In the genomic region with DNA sequence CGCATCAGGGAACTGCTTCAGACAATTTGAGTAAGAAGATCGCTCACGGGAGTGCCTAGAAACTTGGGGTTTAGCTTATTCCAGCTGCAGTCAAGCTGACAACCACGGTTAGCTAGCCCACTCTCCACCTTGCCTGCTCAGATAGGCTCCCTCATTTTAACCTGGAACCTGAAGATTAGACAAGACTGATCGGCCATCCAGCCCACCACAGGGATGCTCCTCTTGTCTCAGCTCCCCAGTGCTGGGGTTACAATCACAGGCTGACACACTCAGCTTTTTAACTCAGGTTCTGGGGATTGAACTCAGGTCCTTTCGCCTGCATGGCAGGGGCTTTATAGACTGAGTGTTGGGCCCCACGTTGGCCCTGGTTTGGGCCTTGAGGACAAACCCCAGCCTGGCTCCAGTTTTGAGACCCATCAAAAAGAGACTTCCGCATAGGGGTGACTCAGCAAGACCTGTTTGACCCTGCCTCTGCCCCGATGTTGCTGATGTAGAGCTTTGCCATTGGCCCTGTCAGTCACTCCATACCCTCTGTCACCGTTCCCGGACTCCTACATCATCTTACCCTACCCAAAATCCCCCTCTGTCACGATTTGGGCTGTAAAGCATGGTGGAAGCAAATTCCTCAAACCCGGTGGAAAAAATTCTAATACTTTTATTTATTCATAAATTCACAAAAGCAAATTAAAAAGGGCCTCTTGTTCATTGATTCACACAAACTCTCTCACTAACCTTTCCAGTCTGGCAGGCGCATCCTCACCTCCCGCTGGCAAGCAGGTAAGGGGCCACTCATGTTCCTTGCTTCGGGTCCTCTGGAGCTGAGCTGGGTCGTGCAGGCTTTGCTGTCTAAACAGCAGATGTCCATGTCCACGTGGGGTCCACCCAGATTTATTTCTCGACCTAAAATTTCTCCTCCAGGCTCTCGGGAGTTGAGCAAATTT, we compare ENCODE assay signal across 28 mouse cellular contexts.
A peak's percentile ranks its signal among the peaks of the same experiment; 100 is the strongest.
DNase-seq lines count a peak whose midpoint lies in the region; ATAC-seq and TF ChIP-seq lines count a peak whose summit lies in the region.
"Had no signal": no experiment of that assay in that cellular context is flagged by ENCODE, and none has a peak within 500 bp of the region (broad histone marks: within the 10 kb centered on the region; RNA-seq: fewer than 3 reads in every experiment).

No protein-coding gene starts in this region.

- no peaks in the 10 kb centered on the region for H3K9me3 ChIP-seq in ES-E14 (ENCODE audit: control insufficient read depth, insufficient read depth, low read depth, low read length)
- no peaks in the 10 kb centered on the region for H3K9me3 ChIP-seq in liver, embryonic 11.5 days (ENCODE audit: control insufficient read depth, low read length)
- no peaks in the 10 kb centered on the region for H3K9me3 ChIP-seq in liver, embryonic 16.5 days (replicated peaks; ENCODE audit: control insufficient read depth, low read length)
- H3K9me3 ChIP-seq: forebrain, embryonic 13.5 days; hindbrain, embryonic 10.5 days; hindbrain, embryonic 15.5 days; limb, embryonic 10.5 days; limb, embryonic 15.5 days; lung, embryonic 15.5 days; neural tube, embryonic 12.5 days had no signal

- 67% methylated on average over 20 of the region's 20 CpGs for WGBS in liver, embryonic 11.5 days
- 50% methylated on average over 20 of the region's 20 CpGs for WGBS in liver, embryonic 16.5 days (ENCODE audit: insufficient replicate concordance)

- H3K4me3 ChIP-seq in ES-E14 (ENCODE audit: insufficient read depth in 1 of 2, low read depth in 1 of 2, low read length in 2 of 2, poor library complexity in 1 of 2, severe bottlenecking in 1 of 2): no peak overlapping the region
- H3K4me3 ChIP-seq in liver, embryonic 11.5 days (ENCODE audit: low read depth, low read length): no peak overlapping the region
- H3K4me3 ChIP-seq in liver, embryonic 16.5 days (ENCODE audit: low read depth, low read length): peak overlapping the region; percentile 32
- H3K4me3 ChIP-seq: forebrain, embryonic 13.5 days; hindbrain, embryonic 10.5 days; hindbrain, embryonic 15.5 days; limb, embryonic 10.5 days; limb, embryonic 15.5 days; lung, embryonic 15.5 days; neural tube, embryonic 12.5 days had no signal

- no peak for DNase-seq in ES-E14 (ENCODE audit: low read depth, low spot score)
- DNase-seq in c-Kit-positive CD71-positive TER-119-negative erythroid progenitor cells, embryonic 14.5 days (ENCODE audit: low read depth): peak; percentile 23
- no peak for DNase-seq in liver, embryonic 11.5 days (ENCODE audit: low spot score)
- no peak for DNase-seq in spleen, postnatal 14 days (ENCODE audit: low spot score in 2 of 2)
- DNase-seq in thymus, postnatal 10 days (ENCODE audit: low spot score in 2 of 2): no peak
- no peak for DNase-seq in MN1 (ENCODE audit: low spot score)
- no peak for DNase-seq in layer of hippocampus, postnatal 14 days (ENCODE audit: low spot score in 2 of 2)
- DNase-seq: adrenal gland, adult 2 months; adrenal gland, postnatal 36 days; cerebellum, adult 8-10 months; cerebellum, postnatal 25 days; gastrocnemius, postnatal 10 days; heart, postnatal 14 days; kidney, adult 11 months; kidney, postnatal 4 days; layer of hippocampus, postnatal 36 days; thymus, postnatal 14 days had no signal

- H3K4me1 ChIP-seq in ES-E14 (ENCODE audit: control insufficient read depth in 2 of 2, insufficient read depth in 2 of 2, low read length in 2 of 2, poor library complexity in 1 of 2): no peaks in the 10 kb centered on the region
- H3K4me1 ChIP-seq in liver, embryonic 11.5 days (replicated peaks; ENCODE audit: control insufficient read depth, insufficient read depth, low read length): no peaks in the 10 kb centered on the region
- H3K4me1 ChIP-seq in liver, embryonic 16.5 days (ENCODE audit: control insufficient read depth, low read depth, low read length): peaks cover 5% of the 10 kb centered on the region
- H3K4me1 ChIP-seq: forebrain, embryonic 13.5 days; hindbrain, embryonic 15.5 days; limb, embryonic 10.5 days; limb, embryonic 15.5 days; lung, embryonic 15.5 days; neural tube, embryonic 12.5 days had no signal

- in situ Hi-C loops in ES-E14 (cut with MboI; ENCODE audit: low sequenced_read_pairs in 2 of 2, unreplicated experiment in 2 of 2): no loop called here

- no peaks in the 10 kb centered on the region for H3K36me3 ChIP-seq in ES-E14 (ENCODE audit: control insufficient read depth, insufficient read depth, low read length, poor library complexity, severe bottlenecking)
- no peaks in the 10 kb centered on the region for H3K36me3 ChIP-seq in liver, embryonic 11.5 days (ENCODE audit: control insufficient read depth, insufficient read depth, low read length)
- no peaks in the 10 kb centered on the region for H3K36me3 ChIP-seq in liver, embryonic 16.5 days (ENCODE audit: control insufficient read depth, insufficient read depth)
- H3K36me3 ChIP-seq: hindbrain, embryonic 10.5 days; hindbrain, embryonic 15.5 days; limb, embryonic 10.5 days; limb, embryonic 15.5 days; lung, embryonic 15.5 days; neural tube, embryonic 12.5 days had no signal

- ATAC-seq in liver, embryonic 11.5 days (replicated peaks; ENCODE audit: low FRiP score): peak; percentile 66
- ATAC-seq in liver, embryonic 16.5 days (ENCODE audit: low read depth): peak; percentile 60
- ATAC-seq: activated CD4-positive, CD25-positive, alpha-beta regulatory T cell, adult 4 months; forebrain, embryonic 13.5 days; inflammation-experienced regulatory T-cells, adult 6 months; midbrain, embryonic 16.5 days had no signal

- H3K27ac ChIP-seq in ES-E14 (ENCODE audit: insufficient read depth, low read depth, low read length, poor library complexity, severe bottlenecking): no peak overlapping the region
- H3K27ac ChIP-seq in liver, embryonic 11.5 days (ENCODE audit: low read depth, low read length): no peak overlapping the region; the same call in 1 of the 2 replicates
- H3K27ac ChIP-seq in liver, embryonic 16.5 days (ENCODE audit: low read length): peak overlapping the region; percentile 79
- H3K27ac ChIP-seq: forebrain, embryonic 13.5 days; hindbrain, embryonic 10.5 days; hindbrain, embryonic 15.5 days; limb, embryonic 10.5 days; limb, embryonic 15.5 days; lung, embryonic 15.5 days; neural tube, embryonic 12.5 days had no signal

- peak overlapping the region; percentile 22; the same call in 1 of the 2 replicates for H3K4me2 ChIP-seq in liver, embryonic 11.5 days
- H3K4me2 ChIP-seq in liver, embryonic 16.5 days (ENCODE audit: low read depth, low read length): peak overlapping the region; percentile 38
- H3K4me2 ChIP-seq: forebrain, embryonic 13.5 days; hindbrain, embryonic 15.5 days; limb, embryonic 15.5 days; lung, embryonic 15.5 days; neural tube, embryonic 12.5 days had no signal

- H3K9ac ChIP-seq in ES-E14 (ENCODE audit: insufficient read depth, low read depth, low read length, poor library complexity, severe bottlenecking): no peak overlapping the region
- H3K9ac ChIP-seq in liver, embryonic 11.5 days (ENCODE audit: low read depth, low read length): no peak overlapping the region
- H3K9ac ChIP-seq in liver, embryonic 16.5 days (ENCODE audit: low read depth, low read length): 0 out of 2 replicates have a peak overlapping the region, but pooled peaks have one; percentile 16
- H3K9ac ChIP-seq: forebrain, embryonic 13.5 days; hindbrain, embryonic 15.5 days; limb, embryonic 15.5 days; lung, embryonic 15.5 days; neural tube, embryonic 12.5 days had no signal

- H3K27me3 ChIP-seq in liver, embryonic 11.5 days (replicated peaks; ENCODE audit: control insufficient read depth, insufficient read depth, low read length): no peaks in the 10 kb centered on the region
- H3K27me3 ChIP-seq in liver, embryonic 16.5 days (ENCODE audit: control insufficient read depth, insufficient read depth, low read depth, low read length): no peaks in the 10 kb centered on the region
- H3K27me3 ChIP-seq: forebrain, embryonic 13.5 days; hindbrain, embryonic 15.5 days; limb, embryonic 15.5 days; lung, embryonic 15.5 days; neural tube, embryonic 12.5 days had no signal

TF ChIP-seq in ES-E14, 5 proteins besides CTCF, POLR2A, EP300 and RAD21:
- TF ChIP-seq ZC3H11A (IDR thresholded peaks at IDR 0.05; ENCODE audit: borderline replicate concordance, low read depth, low read length) (no peak), MAFK (IDR thresholded peaks at IDR 0.05; ENCODE audit: insufficient read depth, low read depth, low read length) (peak; percentile 47; the same call in 1 of the 2 replicates)
